Mouse (Mus musculus) bone marrow, adult 2 months (tissue): Measurements from ENCODE around the gene Nit2. TPM values are rescaled to one million over a fixed set of nuclear protein-coding genes. Genes with fewer than 3 reads are reported as not detected.

ENCODE experiments used
- H3K27ac ChIP-seq: fragments of 200-500 bp; 2 replicates; pipeline ENCODE4 v1.5.1; 2012; ENCODE audit warnings: low read depth, mild to moderate bottlenecking, control low read depth, inconsistent platforms, low read length; ENCODE audit not compliant: control insufficient read depth, poor library complexity, insufficient read depth
- H3K4me1 ChIP-seq: fragments of 200-500 bp; 2 replicates; pipeline ENCODE4 v1.6.1; 2011; ENCODE audit warnings: low read length; ENCODE audit not compliant: control insufficient read depth, insufficient read depth
- H3K4me3 ChIP-seq: fragments of 200-500 bp; replicated peaks from 2 replicates; pipeline ENCODE3; 2011; ENCODE audit warnings: mild to moderate bottlenecking, low read depth, low read length, control low read depth; ENCODE audit not compliant: control insufficient read depth
- CTCF ChIP-seq: fragments of 200-500 bp; IDR thresholded peaks from 2 replicates; pipeline ENCODE4 v1.5.1; 2011; ENCODE audit warnings: low read length, control low read depth; ENCODE audit not compliant: control insufficient read depth, insufficient read depth
- POLR2A ChIP-seq: fragments of 200-500 bp; IDR thresholded peaks from 2 replicates; pipeline ENCODE4 v1.6.1; 2011; ENCODE audit warnings: low read depth, mild to moderate bottlenecking, control low read depth, low read length, borderline replicate concordance; ENCODE audit not compliant: control insufficient read depth
- WGBS: fragments of 180-500 bp; shearing (Covaris S2); methylation state at CpG from one replicate; pipeline ENCODE4 v1.1.7; 2018; 5-methylcytosine and 5-hydroxymethylcytosine counted together
- polyA plus RNA-seq: library from polyadenylated mRNA; stranded (reverse); fragments of >200 nt; gene quantifications from 2 replicates; pipeline ENCODE4 v1.2.4, GENCODE M21; 2011; ENCODE audit warnings: low replicate concordance; ENCODE audit not compliant: missing spikeins, insufficient read depth, insufficient read length

The Nit2 gene
- polyA plus RNA-seq, 1 experiment, result 35.4 TPM

- Histone ChIP-seq H3K27ac (no peak overlapping the region), H3K4me1 (no peaks in the 10 kb centered on the region), H3K4me3 (no peak overlapping the region)
- TF ChIP-seq CTCF (no peak), POLR2A (no peak)
These were observed 11.2 kb downstream of the Nit2 start for GRCm38 (mm10) chr16:57155899-57156298.

GRCm38 (mm10) chr16:57151437-57151836, 15.7 kb downstream of the Nit2 start:
- TF ChIP-seq CTCF, result no peak
- 90% methylated on average over 4 of the region's 4 CpGs for WGBS
- H3K4me1 ChIP-seq, result no peaks in the 10 kb centered on the region
- no peak overlapping the region for H3K4me3 ChIP-seq
- H3K27ac ChIP-seq, result no peak overlapping the region

GRCm38 (mm10) chr16:57144741-57145140, 22.4 kb downstream of the Nit2 start:
- H3K4me1 ChIP-seq, result no peaks in the 10 kb centered on the region
- no peak overlapping the region for H3K4me3 ChIP-seq
- no peak overlapping the region for H3K27ac ChIP-seq
- 94% methylated on average over 5 of the region's 5 CpGs for WGBS
- TF ChIP-seq POLR2A (no peak), CTCF (no peak)

- TF ChIP-seq POLR2A (no peak), CTCF (no peak)
- WGBS, result 79% methylated on average over 6 of the region's 6 CpGs
- Histone ChIP-seq H3K27ac (no peak overlapping the region), H3K4me1 (no peaks in the 10 kb centered on the region; the same call in 1 of the 2 replicates), H3K4me3 (no peak overlapping the region)
These were observed 33.5 kb downstream of the Nit2 start for GRCm38 (mm10) chr16:57133611-57134010.

GRCm38 (mm10) chr16:57132326-57132725, 34.8 kb downstream of the Nit2 start:
- no peaks in the 10 kb centered on the region; the same call in 1 of the 2 replicates for H3K4me1 ChIP-seq
- H3K27ac ChIP-seq, result no peak overlapping the region
- 16% methylated on average over 1 of the region's 1 CpGs for WGBS
- TF ChIP-seq POLR2A, result no peak
- no peak overlapping the region for H3K4me3 ChIP-seq

- H3K27ac ChIP-seq, result no peak overlapping the region
- H3K4me3 ChIP-seq, result no peak overlapping the region
- TF ChIP-seq POLR2A, result no peak
- TF ChIP-seq CTCF, result no peak
- WGBS, result 80% methylated on average over 4 of the region's 4 CpGs
- no peaks in the 10 kb centered on the region; the same call in 1 of the 2 replicates for H3K4me1 ChIP-seq
These were observed 35.6 kb downstream of the Nit2 start for GRCm38 (mm10) chr16:57131544-57131943.

- Histone ChIP-seq H3K27ac (no peak overlapping the region), H3K4me3 (no peak overlapping the region), H3K4me1 (no peaks in the 10 kb centered on the region; the same call in 1 of the 2 replicates)
- 57% methylated on average over 3 of the region's 3 CpGs for WGBS
- TF ChIP-seq CTCF (no peak), POLR2A (no peak)
These were observed 36.3 kb downstream of the Nit2 start for GRCm38 (mm10) chr16:57130752-57131400.

- WGBS, result 91% methylated on average over 2 of the region's 2 CpGs
- Histone ChIP-seq H3K4me3 (no peak overlapping the region), H3K4me1 (no peaks in the 10 kb centered on the region; the same call in 1 of the 2 replicates), H3K27ac (no peak overlapping the region)
- TF ChIP-seq POLR2A, result no peak
- TF ChIP-seq CTCF, result no peak
These were observed 39.3 kb downstream of the Nit2 start for GRCm38 (mm10) chr16:57127825-57128224.

- H3K27ac ChIP-seq, result no peak overlapping the region
- WGBS, result 58% methylated on average over 4 of the region's 4 CpGs
- no peak overlapping the region for H3K4me3 ChIP-seq
- no peak for TF ChIP-seq POLR2A
- TF ChIP-seq CTCF, result no peak
- H3K4me1 ChIP-seq, result no peaks in the 10 kb centered on the region; the same call in 1 of the 2 replicates
These were observed 40.9 kb downstream of the Nit2 start for GRCm38 (mm10) chr16:57126268-57126667.
